Mouse (Mus musculus) fibroblast of lung, adult 2 months (primary cell): ENCODE data around the gene Gls.

Experiments used
- DNase-seq: peaks from one replicate; pipeline ENCODE4 v3.0.0-alpha.2; 2011; ENCODE audit warnings: low read depth

Gene Gls

GRCm38 (mm10) chr1:52158040-52158439 is 75.0 kb downstream of the Gls start:
- DNase-seq = no peak

GRCm38 (mm10) chr1:52156351-52156750 is 76.7 kb downstream of the Gls start:
- no peak for DNase-seq

GRCm38 (mm10) chr1:52154890-52155289 is 78.1 kb downstream of the Gls start:
- no peak for DNase-seq

- DNase-seq = no peak
Measured at GRCm38 (mm10) chr1:52152936-52153335, 80.1 kb downstream of the Gls start.

GRCm38 (mm10) chr1:52152369-52152768 is 80.7 kb downstream of the Gls start:
- no peak for DNase-seq

GRCm38 (mm10) chr1:52151166-52151565 is 81.9 kb downstream of the Gls start:
- DNase-seq = no peak

- DNase-seq = no peak
Measured at GRCm38 (mm10) chr1:52150676-52151075, 82.4 kb downstream of the Gls start.

GRCm38 (mm10) chr1:52149934-52150346 is 83.1 kb downstream of the Gls start:
- DNase-seq = no peak

GRCm38 (mm10) chr1:52148696-52149095 is 84.3 kb downstream of the Gls start:
- DNase-seq = no peak

GRCm38 (mm10) chr1:52148178-52148577 is 84.9 kb downstream of the Gls start:
- DNase-seq = no peak

GRCm38 (mm10) chr1:52147431-52147830 is 85.6 kb downstream of the Gls start:
- no peak for DNase-seq

- DNase-seq = no peak
Measured at GRCm38 (mm10) chr1:52146214-52146970, 86.6 kb downstream of the Gls start.

GRCm38 (mm10) chr1:52144907-52145306 is 88.1 kb downstream of the Gls start:
- no peak for DNase-seq

GRCm38 (mm10) chr1:52143596-52144156 is 89.4 kb downstream of the Gls start:
- DNase-seq = no peak

- DNase-seq = no peak
Measured at GRCm38 (mm10) chr1:52143191-52143590, 89.8 kb downstream of the Gls start.

- DNase-seq = no peak
Measured at GRCm38 (mm10) chr1:52142117-52142516, 90.9 kb downstream of the Gls start.

GRCm38 (mm10) chr1:52141482-52141881 is 91.5 kb downstream of the Gls start:
- DNase-seq = no peak

GRCm38 (mm10) chr1:52140534-52140933 is 92.5 kb downstream of the Gls start:
- DNase-seq = no peak

- no peak for DNase-seq
Measured at GRCm38 (mm10) chr1:52137292-52137691, 95.7 kb downstream of the Gls start.

GRCm38 (mm10) chr1:52133254-52133653 is 99.8 kb downstream of the Gls start:
- no peak for DNase-seq

GRCm38 (mm10) chr1:52131787-52132377 is 101.2 kb downstream of the Gls start:
- no peak for DNase-seq

- no peak for DNase-seq
Measured at GRCm38 (mm10) chr1:52129794-52130193, 103.2 kb downstream of the Gls start.

GRCm38 (mm10) chr1:52127350-52127749 is 105.7 kb downstream of the Gls start:
- no peak for DNase-seq
